Mouse (Mus musculus) olfactory bulb, adult 2 months (tissue): ENCODE measurements around the gene Nsun2.

ENCODE experiments used
- CTCF ChIP-seq: fragments of 200-500 bp; IDR thresholded peaks from 2 replicates; pipeline ENCODE4 v1.5.1; 2012; ENCODE audit warnings: low read depth, mild to moderate bottlenecking, low read length, moderate library complexity; ENCODE audit not compliant: insufficient read depth
- POLR2A ChIP-seq: fragments of 200-500 bp; IDR thresholded peaks from 2 replicates; pipeline ENCODE4 v1.6.1; 2012; ENCODE audit warnings: mild to moderate bottlenecking, low read depth, low read length, moderate library complexity; ENCODE audit not compliant: insufficient read depth

- TF ChIP-seq CTCF (no peak), POLR2A (no peak)
Measured at GRCm38 (mm10) chr13:69509391-69510244, 23.9 kb upstream of the Nsun2 start.
